Mouse (Mus musculus): Measurements from ENCODE around the gene Neurl4.
"Not testable (repeated sequence)": the region's sequence is repeated elsewhere in the genome, so short reads cannot be mapped to it uniquely, and the experiment has no call there.

Neurl4 gene

DNA sequence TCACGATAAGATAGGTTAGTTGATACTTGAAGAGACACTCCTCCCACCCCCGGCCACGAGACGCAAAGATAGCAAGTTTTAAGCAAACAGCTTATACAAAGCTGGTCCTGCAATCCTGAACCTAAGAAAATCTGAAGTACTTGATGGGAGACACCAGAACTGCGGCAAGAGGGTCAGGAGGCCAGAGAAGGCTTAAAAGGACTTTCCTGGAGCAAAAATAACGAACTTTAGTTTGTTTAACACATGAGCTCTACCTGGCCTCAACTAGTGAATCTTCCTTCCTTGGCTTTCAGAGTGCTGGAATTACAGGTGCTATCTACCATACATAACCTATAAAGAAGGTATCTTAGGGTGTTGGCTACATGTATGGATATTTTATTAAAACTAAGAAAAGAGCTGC lies 33.8 kb downstream of the Neurl4 start:
- DNase-seq = no peak

DNA sequence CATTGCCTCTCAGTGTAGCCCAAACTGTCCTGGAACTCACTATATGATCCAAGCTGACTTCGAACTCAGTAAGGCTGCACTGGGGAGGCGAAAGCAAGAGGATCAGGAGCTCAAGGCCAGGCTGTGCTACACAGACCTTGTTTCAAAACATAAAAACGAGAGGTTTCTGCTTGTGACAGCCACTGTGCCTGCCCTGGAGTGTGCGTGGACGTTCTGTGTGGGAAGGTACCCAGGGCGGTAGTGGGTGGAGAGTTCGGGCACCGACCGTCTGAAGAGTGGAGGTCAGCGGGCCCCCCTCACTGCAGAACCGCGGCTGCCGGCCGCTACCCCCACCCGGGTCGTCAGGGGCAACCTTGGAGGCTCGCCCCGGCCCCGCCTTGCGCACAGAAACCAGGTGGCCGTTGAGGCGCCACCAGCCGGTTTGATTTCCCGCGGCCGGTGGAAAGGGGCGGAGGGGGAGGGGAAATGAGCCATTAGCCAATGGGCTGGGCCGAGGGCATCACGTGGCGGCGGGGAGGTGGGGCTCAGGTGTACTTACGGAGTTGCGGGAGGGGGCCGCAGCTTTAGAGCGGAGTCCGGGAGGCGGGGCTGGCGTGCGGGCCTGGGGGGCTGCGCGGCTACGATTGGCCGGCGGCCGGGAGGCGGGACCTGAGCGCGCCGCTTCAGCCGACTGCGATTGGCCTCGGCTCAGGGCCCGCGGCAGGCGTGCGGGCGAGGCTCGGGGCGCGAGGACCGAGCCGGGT lies 34.4 kb downstream of the Neurl4 start, which contains the start of gene Ybx2:
Ybx2 (plus strand) TSS at position 660 of the 743 bp plus-strand sequence.
- DNase-seq = peak; percentile 94

DNA sequence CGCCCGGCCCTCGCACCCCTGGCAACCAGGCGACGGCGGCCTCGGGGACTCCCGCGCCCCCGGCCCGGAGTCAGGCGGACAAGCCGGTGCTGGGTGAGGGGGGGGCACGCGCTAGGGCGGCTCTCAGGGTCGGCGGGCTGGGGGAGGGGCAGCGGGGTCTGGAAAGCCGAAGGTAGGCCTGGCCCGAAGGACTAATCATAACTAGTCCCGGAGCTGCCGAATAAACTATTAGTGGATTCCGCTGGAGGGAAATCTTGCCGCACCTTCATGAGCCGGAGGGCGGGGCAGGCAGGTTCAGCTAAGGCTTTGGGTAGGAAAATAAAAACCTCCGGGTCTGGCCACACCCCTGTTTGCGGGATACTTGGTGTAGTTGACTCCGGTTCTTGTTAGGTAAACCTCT lies 35.3 kb downstream of the Neurl4 start:
- DNase-seq = no peak

DNA sequence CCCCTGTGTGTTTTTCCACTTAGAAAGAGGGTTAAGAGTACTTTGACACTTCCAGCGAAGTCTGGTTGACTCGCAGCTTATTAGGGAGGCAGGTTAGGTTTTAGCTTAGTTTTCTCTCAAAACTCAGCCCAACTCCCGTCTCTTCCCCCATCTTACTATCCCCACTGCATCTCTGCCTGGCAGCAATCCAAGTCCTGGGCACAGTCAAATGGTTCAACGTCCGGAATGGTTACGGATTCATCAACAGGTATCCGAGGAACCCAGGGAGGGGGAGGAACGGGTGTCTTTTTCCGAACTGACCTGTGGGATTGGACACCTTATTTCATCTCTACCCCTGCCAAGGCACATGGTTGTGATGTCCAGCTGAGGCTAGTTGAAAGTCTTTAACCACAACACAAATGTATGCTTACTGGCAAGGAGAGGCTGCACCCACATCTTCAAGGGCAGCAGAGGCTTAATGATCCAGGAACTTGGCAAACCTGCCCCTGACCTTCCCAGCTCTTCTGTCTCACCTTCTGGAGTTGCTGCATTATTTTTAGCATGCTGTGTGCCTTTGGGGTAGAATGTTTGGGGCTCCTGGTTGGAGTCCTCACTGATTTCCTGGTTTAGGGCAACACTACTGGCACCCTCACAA lies 36.0 kb downstream of the Neurl4 start:
- DNase-seq = no peak

DNA sequence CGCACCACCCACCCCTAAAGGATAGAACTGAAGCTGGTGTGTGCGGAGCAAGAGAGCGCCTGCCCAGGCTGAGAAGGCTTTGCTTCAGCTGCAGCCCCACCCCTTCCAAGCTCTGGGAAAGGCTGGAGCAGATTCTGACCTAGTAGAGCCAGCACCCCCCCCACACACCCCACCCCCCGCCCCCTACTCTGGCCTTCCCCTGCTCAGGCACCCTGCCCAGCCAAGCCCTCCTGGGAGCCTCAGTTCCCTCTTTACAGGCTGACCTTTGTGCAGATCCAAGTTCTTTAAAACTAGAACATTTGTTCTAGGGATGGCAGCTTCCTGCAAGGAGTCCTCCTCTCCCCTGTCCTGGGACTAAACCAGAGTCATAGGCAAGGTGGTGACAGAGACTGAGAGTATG lies 36.5 kb downstream of the Neurl4 start:
- DNase-seq = no peak

DNA sequence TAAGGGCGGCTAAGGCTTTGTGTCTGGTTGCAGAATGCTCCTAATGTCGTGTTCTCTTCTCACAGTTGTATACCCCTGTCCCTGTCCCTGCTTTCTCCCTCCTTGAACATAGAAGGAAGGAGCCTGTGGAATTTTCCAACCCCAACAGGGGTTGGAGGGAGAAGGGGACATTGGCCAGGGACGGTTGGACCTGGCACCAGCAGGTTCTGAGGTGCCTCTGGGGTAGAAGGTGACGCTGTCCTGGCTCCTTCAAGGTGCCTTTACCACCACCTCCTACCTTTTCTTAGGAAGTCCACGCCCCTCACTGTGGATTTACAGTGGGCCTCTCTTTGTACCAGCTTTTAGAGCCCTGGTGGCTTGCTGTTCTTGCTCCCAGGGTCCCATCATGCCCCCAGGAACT lies 37.0 kb downstream of the Neurl4 start:
- DNase-seq = no peak

DNA sequence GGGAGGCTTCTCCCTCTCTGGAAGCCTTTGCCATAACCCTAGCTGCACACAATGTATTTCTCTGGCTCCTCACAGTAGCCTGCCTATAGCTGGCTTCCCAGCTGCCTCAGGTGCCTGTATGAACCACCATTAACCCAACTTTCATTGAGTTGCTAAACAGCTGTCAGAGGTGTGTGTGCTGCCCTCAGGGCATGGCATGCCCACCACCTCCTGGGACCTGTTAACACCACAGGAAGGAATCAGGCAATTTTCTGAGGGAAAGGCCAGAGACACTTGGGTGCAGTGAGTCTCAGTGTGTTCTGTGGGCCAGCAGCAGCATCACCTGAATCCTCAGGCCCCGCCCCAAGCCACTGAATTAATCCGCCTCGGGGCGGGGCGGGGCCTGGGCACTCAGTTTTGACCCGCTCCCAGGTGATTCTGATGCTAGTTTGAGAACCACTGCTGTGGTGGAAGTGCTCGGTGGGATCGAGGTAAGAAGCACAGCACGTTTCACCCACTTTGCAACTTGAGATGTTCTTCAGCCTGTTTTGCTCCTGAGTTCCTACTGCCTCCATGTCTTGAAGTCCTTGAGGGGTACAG lies 37.6 kb downstream of the Neurl4 start:
- DNase-seq = no peak

DNA sequence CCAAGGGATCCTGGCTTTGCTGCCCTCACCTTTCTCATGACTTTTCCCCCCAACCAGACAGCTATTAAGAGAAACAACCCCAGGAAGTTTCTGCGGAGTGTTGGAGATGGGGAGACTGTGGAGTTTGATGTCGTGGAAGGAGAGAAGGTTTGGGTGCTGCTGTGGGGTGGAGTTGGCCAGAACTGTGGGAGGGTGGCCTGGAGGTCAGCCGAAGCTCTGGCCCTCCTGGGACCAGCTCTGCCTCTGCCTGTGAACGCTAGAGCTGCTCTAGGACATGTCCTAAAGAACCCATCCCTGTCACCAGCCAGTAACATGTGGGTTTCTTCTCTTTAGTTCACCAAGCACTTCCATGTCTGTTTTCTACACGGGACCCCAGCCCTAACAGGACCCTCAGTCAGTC lies 38.3 kb downstream of the Neurl4 start:
- DNase-seq = no peak

DNA sequence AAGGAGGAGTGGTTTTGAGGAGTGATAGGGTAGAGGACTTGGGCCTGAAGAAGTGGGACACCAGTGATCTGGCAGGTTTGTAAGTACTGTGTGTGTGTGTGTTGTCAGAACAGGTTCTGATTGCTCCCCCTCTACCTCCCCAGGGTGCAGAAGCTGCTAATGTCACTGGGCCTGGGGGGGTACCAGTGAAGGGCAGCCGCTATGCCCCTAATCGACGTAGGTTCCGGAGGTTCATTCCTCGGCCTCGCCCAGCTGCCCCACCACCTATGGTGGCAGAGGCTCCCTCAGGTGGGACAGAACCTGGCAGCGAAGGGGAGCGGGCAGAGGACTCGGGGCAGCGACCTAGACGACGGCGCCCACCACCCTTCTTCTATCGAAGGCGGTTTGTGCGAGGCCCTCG lies 38.9 kb downstream of the Neurl4 start:
- no peak for DNase-seq

DNA sequence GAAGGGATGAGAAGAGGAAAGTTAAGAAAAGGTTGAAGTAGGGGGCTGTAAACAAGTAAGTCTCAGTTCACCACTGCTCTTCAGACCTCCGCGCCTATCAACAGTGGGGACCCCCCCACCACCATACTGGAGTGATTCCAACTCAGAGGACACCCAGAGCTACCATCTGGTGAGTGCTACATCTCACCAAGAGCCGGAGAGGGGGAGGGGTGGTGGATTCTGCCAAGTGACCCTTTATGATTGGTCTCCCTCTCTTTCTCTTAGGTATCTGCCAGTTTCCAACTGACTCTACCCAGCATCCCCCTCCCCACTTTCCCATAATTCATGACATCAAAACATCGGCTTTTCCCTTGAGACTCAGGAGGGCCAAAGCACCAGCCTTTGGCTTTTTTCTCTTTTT lies 40.1 kb downstream of the Neurl4 start:
- no peak for DNase-seq

DNA sequence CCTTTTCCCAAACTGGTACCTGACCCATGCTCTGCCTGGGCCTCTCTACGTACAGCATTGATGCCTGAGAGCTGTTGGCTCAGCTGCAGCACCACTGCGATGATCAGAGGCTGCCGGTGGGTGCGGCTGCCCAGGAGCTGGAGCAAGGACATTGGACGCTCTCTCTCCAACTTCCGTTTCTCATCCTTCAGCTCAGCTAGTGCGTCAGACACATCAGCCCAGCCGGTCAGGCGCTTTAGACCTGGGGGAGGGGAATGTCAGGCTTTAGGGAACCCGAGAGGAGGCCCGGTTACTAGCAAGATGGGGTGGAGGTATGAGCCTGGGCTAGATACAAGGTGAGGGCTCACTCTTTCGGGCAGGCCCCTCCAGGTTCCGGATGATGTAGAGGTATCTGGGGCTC lies 44.3 kb downstream of the Neurl4 start:
- DNase-seq = no peak

DNA sequence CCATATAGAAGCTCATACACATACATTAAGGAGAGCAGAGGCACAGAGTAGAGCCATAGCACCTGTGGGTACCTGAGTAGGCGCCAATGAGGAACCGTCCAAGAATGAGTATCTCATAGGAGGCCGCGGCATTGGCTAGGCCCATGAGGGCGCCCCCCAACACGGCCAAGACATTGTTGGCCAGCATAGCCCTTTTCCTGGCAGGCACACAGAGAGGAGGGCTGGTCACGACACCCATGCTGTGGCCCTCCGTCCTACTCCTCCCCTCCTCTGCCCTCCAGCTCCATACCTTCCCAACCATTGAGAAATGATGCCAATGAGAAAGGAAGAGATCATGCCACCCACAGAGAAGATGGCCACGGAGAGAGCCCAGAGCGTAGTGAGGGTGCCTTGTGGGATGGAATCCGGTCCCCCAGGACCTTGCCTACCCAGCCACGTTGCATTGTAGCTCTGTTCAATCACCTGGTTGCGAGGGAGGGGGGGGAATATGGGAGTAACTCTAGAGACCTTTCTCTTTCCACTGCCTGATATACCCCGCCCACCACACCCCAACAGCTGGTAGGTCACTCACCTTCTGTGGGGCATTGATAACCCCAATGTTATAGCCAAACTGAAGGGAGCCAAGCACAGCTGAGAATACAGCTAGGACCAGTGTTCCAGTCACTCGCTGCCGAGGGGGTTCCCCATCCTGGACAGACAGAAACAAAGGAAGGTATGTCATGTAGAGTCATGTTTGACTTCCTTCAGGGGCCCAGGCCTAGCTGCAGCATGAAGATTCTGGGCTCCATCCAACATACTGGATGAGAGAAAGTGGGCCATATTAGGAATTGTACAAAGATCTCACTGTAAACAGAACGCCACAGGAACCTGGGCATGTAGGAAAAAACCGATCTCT lies 45.4 kb downstream of the Neurl4 start:
- no peak for DNase-seq

DNA sequence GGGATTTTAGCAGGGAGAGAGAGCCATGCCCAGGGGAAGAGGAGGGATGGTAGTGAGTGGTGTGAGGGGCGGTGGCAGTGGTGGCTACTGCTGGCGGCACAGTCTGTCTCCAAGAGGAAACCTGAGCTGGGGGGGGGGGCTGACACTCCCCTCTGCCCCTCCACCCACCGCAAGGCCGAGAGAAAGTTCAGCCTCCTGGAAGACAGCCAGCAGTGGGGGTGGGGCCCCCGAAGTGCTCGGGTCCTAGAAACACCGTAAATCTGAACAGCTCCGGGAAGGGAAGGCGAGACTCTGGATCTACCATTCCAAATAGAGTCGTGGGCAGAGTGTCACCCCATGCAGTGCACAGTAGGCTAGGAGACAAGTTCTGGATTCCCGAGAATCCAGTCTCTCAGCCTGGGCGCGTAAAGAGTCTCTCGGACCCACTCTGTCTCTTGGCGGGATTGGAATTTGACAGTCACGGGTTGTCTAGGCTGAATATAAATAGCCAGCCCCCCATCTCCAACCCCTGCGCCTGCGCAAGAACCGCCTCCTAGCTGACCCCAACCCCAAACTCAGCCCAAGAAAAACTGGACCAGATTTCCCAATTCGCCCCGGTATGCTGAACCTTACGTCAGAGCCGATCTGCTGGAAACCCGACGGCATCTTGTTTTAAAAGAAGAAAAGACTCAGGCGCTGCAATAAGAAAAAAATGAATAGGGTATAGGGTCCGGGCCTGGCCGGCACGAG lies 46.6 kb downstream of the Neurl4 start:
- no peak for DNase-seq

DNA sequence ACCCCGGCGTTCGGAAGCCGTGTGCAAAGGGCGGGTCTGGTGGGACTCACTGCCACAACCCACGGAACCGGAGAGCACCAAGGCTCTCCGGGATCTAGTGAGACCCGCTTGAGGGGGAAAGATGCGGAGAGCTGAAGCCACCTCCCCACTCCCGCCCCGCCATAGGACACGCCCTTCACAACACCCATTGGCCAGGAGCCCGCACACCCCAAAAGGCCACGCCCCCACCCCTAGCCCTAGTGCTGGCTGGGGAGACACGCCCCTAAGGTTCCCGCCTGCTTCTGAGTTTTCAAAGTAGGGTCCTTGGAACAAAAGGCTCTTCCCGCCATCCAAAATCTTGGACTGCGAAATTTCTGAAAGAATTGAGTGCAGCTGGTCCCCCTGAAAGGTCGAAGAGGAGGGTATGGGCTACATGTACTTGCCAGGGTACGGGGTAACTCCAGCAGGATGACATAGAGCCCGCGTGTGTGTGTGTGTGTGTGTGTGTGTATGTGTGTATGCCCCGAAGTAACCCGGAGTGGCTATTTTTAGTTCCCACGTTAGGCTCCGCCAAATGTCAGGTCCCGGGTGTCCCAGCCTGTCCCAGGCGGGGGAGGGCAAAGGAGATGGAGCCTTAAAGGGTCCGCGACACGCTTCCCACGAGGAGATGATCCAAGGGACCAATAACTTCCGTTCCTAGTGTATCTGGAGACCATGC lies 47.3 kb downstream of the Neurl4 start, which contains the start of gene Slc2a4:
Slc2a4 (minus strand) TSS at position 123 of the 697 bp plus-strand sequence.
- DNase-seq = peak; percentile 53

DNA sequence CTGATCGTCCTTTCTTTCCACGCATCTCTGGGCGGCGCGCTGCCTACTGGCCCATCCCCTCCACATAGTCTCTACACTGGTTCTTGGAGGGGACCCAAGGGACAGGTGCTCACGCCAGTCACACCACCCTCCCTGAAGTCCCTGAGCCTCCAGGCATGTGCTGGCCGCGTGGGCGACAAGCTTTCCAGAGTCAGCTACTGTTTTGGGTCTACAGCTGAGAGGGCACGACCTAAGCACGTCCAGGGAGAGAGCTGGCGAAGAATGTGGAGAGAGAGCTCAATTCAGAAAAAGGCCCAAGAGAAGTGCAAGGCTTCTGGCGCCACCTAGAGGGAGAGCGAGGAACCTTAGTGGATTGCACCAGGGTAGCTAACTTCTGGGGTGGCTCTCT lies 47.9 kb downstream of the Neurl4 start:
- DNase-seq = peak; percentile 68

DNA sequence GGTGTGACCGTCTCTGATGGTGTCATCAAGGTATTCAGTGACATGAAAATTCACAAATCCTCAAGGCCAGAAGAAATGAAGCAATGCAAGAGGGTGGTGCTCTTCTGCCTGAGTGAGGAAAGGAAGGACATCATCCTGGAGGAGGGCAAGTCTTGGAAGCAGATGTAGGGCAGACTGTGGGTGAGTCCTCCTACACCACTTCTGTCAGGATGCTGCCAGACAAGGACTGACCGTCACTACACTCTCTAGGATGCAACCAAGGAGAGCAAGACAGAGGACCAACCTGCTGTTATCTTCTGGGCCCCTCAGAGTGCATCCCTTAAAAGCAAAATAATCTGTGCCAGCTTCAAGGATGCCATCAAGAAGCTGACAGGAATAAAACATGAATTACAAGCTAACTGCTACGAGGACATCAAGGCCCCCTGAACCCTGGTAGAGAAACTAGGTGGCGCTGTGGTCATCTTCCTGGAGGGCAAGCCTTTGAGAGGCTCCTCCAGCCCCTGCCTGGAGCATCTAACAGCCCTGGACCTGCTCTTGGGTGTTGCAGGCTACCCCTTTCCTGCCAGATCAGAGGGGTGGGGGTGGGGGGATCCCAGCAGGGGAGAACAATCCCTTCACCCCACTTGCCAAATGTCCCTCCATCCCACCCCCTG lies 50.1 kb downstream of the Neurl4 start:
- no peak for DNase-seq

DNA sequence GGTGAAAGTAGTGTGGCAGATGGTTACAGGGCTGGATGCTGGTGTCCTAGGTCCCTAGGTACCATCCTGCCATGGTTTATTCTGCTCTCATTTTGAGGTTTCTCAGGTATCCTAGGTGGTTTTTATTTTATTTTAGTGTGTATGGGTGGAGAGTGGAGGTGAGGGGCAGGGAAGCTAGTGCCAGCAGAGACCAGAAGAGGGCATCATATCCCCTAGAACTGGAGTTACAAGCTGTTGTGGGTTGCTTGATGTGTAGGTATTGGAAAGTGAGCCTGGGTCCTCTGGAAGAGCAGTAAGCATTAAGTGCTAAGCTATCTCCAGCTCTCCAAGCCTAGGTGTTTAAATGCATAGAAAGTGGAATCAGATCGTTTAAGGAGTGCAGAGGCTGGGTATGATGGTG lies 51.4 kb downstream of the Neurl4 start:
- DNase-seq = no peak

DNA sequence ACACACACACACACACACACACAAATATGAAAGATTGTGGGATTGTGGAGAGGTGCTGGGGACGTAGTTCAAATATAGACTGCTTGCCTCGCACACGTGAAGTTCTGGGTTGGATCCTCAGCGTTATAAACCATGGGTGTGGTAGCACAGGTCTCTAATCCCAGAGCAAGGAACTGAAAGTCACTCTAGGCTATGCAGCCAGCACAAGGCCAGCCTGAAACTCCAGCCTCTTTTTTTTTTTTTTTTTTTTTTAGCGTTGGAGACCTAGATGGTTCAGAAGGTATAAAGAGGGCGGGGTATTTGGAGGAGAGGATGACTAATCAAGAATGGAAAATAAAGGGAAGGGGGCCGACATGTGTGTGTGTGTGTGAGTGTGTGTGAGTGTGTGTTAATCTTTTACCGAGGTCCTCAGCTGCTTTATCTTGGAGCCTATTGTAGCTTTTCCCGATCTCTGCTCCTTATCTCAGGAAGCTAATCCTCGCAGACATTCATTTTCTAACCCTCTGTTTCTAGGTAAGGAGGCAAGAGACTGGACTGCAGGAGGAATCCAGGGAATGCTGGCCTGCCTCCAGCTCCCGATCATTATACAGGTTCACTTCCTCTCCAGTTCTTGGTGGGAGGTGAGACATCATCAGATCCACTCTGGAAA lies 52.5 kb downstream of the Neurl4 start:
- DNase-seq = no peak

DNA sequence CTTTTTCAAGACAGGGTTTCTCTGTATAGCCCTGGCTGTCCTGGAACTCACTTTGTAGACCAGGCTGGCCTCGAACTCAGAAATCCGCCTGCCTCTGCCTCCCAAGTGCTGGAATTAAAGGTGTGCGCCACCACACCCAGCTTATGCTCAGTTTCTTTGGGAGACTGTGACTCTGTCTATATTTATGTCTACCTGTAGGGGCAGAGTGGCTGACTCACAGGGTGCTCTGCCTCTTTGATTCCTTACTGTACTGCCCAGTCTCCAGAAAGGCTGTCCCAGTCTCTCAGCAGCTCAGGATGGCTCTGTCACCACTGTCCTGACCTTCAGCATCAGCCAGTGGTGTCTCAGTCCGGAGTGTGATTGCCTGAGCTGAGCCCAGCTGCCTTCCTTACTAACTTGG lies 54.7 kb downstream of the Neurl4 start:
- not testable (repeated sequence) for DNase-seq

DNA sequence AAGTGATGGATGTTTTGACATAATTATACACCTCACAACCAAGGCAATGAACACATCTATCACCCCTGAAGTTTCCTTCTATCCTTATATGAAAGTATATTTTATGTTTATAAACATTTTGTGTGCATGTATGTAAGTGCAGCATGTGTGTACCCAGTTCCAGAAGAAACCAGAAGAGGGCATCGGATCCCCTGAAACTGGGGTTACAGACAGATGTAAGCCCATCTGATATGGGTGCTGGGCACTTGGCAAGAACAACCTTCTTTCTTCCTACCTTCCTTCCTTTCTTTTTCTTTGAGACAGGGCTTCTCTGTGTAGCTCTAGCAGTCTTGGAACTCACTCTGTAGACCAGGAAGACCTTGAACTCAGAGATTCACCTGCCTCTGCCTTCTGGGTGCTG lies 55.3 kb downstream of the Neurl4 start:
- DNase-seq = no peak

DNA sequence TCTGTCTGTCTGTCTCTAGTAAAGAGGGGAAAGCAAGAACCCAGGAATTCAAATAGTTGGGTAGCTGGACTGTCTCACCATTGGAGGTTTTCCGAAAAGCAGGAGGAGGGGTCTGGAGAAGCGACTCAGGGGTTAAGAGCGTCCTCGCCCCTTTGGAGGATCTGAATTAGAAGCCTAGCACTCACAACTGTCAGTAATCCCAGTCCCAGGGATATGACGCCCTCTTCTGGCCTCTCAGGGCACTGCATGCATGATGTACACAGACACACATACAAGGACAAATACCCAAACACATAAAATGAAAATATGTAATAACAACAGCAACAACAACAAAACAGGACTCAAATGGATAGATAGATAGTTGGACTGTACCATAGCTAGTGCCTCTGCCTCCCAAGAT lies 59.7 kb downstream of the Neurl4 start:
- DNase-seq = no peak
